Mouse (Mus musculus) heart, adult 10 weeks (tissue): ENCODE data around the gene Krtap13. TPM values are rescaled to one million over a fixed set of nuclear protein-coding genes. Genes with fewer than 3 reads are reported as not detected.

Experiments
- polyA plus RNA-seq: library from polyadenylated mRNA; stranded (reverse); fragments of 350-450 nt; fragmentation: Illumina TruSeq; extraction: RNeasy Lipid Tissue Mini Kit (QIAGEN cat#74804); gene quantifications from one replicate; pipeline ENCODE4 v1.2.3, GENCODE M21; 2014; ENCODE audit warnings: low read depth, low replicate concordance

Gene Krtap13
- not detected for polyA plus RNA-seq

DNA sequence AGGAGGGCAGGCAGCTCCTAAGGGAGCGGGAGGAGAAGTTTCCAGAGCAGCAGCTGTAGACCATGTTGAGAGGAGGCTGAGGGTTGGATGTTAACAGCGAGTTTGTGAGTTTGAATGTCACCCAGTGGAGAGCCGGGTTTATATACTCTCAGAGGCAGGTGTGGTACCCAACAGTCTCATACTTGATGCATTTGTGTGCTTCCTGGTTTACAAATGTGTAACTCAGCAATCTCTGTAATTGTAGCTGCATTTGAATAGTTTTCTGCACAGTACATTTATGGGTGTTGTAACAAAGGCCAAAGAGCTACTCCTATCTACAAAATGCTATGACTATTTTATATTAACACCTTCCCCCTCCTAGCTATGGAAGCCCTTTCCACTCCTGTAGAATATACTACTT lies at the start of gene Krtap13:
TSS of gene Krtap13 (minus strand) at position 101 of the 400 bp plus-strand sequence.

GRCm38 (mm10) chr16:88777596-88777995 lies 26.2 kb upstream of the Krtap13 start, which contains the start of gene Gm5965:
Gene Gm5965 (plus strand): TSS chr16:88777896.

GRCm38 (mm10) chr16:88774106-88774505 lies 22.7 kb upstream of the Krtap13 start, which contains the start of gene 2310057N15Rik:
Gene 2310057N15Rik (minus strand): TSS chr16:88774206.

GRCm38 (mm10) chr16:88758547-88758946 lies 7.1 kb upstream of the Krtap13 start, which contains the start of gene 2310034C09Rik:
Gene 2310034C09Rik (plus strand): TSS chr16:88758847.

GRCm38 (mm10) chr16:88728812-88729275 lies 22.6 kb downstream of the Krtap13 start, which contains the start of gene Krtap13-1:
Gene Krtap13-1 (plus strand): TSS chr16:88728862.

DNA sequence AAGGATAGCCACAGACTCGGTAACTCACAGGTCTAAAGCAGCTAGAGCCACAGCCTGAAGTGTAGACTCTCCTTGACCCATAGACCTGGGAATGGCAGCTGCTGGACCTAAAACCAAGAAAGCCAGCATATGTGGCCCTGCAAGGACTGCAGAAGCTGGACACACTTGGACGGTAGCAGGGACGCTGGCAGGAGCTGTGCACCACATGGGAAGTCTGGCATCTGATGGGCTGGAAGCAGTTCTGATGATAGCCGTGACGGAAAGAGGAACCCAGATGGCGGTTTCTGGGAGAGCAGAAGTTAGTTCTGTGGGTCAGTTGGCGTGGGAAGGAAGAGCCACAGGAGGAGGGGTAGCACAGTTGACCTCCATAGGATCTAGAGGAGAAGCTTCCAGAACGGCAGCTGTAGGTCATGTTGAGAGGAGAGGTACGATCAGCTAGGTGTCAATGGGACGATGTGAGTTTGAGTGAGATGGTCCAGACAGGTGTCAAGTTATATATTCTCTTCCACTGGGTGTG lies 43.9 kb downstream of the Krtap13 start, which contains the start of gene 2310061N02Rik:
TSS of gene 2310061N02Rik (minus strand) at position 467 of the 517 bp plus-strand sequence.

Other genes with a start within 250 kb of the Krtap13 start
- gene Cldn17, start 244.7 kb downstream of the Krtap13 start, polyA plus RNA-seq = not detected
- gene Cldn8, start 188.5 kb downstream of the Krtap13 start, polyA plus RNA-seq = not detected
- not detected for gene Krtap24-1, start 139.4 kb downstream of the Krtap13 start, polyA plus RNA-seq
- gene 2310079G19Rik, start 124.0 kb downstream of the Krtap13 start, polyA plus RNA-seq = not detected
- gene Krtap26-1, start 103.8 kb downstream of the Krtap13 start, polyA plus RNA-seq = not detected
- not detected for gene Krtap27-1, start 80.0 kb downstream of the Krtap13 start, polyA plus RNA-seq
- not detected for gene 2310061N02Rik, start 43.7 kb downstream of the Krtap13 start, polyA plus RNA-seq
- gene Krtap13-1, start 22.8 kb downstream of the Krtap13 start, polyA plus RNA-seq = not detected
- gene 2310034C09Rik, start 7.2 kb upstream of the Krtap13 start, polyA plus RNA-seq = not detected
- gene 2310057N15Rik, start 22.6 kb upstream of the Krtap13 start, polyA plus RNA-seq = not detected
- gene Gm5965, start 26.3 kb upstream of the Krtap13 start, polyA plus RNA-seq = not detected
- not detected for gene Gm20741, start 60.6 kb upstream of the Krtap13 start, polyA plus RNA-seq
- not detected for gene Krtap15, start 68.6 kb upstream of the Krtap13 start, polyA plus RNA-seq
- gene Krtap14, start 74.5 kb upstream of the Krtap13 start, polyA plus RNA-seq = not detected
- gene Krtap19-1, start 117.8 kb upstream of the Krtap13 start, polyA plus RNA-seq = not detected
- gene Krtap19-2, start 122.6 kb upstream of the Krtap13 start, polyA plus RNA-seq = not detected
- gene Krtap19-3, start 126.4 kb upstream of the Krtap13 start, polyA plus RNA-seq = not detected
- gene Krtap19-4, start 133.5 kb upstream of the Krtap13 start, polyA plus RNA-seq = not detected
- gene Krtap19-5, start 144.8 kb upstream of the Krtap13 start, polyA plus RNA-seq = not detected
- gene Krtap19-9b, start 180.6 kb upstream of the Krtap13 start, polyA plus RNA-seq = not detected
- gene Krtap16-3, start 211.2 kb upstream of the Krtap13 start, polyA plus RNA-seq = not detected